Mouse (Mus musculus) heart, postnatal 4 days (tissue): ENCODE data around the gene Bcat2. TPM values are rescaled to one million over a fixed set of nuclear protein-coding genes. Genes with fewer than 3 reads are reported as not detected.

Source experiments
- DNase-seq: peaks from one replicate; pipeline ENCODE4 v3.0.0; 2021
- total RNA-seq, 2 experiments: library from RNA; stranded (reverse); gene quantifications; 2 replicates each; pipeline ENCODE4 v1.2.3; 2021

Bcat2 gene
- total RNA-seq, 2 experiments from 2014 or later = 56.1 to 64.7 TPM

DNA sequence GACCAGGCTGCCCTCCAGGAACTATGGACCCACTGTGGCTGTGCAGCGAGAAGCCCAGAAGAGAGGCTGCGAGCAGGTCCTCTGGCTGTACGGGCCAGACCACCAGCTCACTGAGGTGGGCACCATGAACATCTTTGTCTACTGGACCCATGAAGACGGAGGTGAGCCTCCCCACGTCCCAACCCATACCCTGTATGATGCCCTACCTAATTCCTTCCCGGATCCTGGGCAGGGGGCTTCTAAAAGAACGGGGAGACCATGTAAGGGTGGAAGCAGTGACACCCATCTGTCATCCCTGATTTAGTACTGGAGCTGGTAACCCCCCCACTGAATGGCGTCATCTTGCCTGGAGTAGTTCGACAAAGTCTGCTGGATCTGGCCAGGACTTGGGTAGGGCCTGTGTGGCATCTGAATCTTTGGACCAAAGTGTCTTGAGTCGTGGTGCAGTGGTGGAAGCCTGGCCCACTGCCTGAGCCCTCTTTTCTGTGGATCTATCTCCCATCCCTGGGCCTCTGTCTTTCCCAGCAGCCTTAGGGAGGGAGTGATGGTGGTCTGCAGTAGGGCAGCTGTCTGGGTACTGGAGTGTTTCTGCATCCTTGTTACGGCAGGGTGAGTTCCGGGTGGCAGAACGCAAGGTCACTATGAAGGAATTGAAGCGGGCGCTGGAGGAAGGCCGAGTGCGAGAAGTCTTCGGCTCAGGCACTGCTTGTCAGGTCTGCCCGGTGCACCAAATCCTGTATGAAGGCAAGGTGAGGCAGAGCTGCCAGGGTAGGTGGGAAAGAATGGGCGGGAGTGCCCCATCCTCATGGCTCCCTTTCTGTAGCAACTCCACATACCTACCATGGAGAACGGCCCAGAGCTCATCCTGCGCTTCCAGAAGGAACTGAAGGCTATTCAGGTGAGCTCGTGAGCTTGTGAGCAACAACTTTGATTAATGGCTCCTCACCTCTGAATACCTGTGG is 18.0 kb downstream of the Bcat2 start:
- DNase-seq = no peak

GRCm38 (mm10) chr7:45589173-45589572 is 19.2 kb downstream of the Bcat2 start:
- peak; percentile 95 for DNase-seq

DNA sequence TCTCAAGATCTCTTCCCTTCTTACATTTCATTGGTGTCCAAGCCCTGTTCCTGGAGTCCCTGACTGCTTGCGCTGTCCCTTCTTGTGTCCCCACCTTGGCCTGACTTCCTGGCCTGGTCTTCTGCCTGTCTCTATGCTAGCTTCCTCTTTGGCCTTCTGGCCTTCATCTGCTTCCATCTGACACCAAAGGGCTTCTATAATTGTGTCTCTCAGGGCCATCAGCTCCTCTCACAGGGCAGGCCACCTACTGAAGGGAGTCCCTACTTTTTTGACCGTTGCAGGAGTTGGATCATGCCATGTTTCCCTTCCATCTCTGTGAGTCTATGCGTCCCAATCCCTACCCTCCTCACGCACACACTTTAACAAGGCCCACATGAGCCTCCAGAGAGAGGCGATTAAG is 19.9 kb downstream of the Bcat2 start:
- DNase-seq = no peak

GRCm38 (mm10) chr7:45590874-45591273 is 20.9 kb downstream of the Bcat2 start:
- no peak for DNase-seq

GRCm38 (mm10) chr7:45591880-45592279 is 21.9 kb downstream of the Bcat2 start:
- DNase-seq = no peak

DNA sequence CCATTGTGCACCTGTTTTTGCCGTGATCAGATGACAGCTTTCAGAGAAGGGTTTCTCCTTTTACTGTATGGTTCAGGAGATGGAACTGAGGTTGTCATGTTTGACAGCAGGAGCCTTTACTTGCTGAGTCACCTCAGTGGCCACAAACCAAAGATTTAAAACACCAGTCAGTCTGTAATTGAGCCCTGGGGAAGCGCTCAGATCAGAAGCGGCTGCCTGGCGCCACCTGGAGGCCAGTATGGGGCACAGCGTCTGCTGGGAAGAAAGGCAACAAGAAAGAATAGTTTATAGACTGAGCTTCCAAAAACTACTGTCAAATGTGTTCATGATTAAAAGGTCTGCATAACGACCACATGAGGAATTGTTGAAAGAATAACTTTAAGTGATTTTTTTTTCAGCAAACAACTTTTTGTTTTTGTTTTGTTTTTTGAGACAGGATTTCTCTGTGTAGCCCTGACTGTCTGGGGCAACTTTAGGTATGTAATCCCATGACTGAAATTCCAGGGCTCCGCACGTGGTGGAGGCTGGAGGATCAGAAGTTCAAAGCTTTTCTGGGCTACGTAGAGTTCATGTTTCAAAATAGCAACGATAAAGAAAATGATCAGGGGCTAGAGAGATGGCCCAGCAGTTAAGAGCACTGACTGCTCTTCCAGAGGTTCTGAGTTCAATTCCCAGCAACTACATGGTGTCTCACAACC is 23.3 kb downstream of the Bcat2 start:
- peak; percentile 82 for DNase-seq

DNA sequence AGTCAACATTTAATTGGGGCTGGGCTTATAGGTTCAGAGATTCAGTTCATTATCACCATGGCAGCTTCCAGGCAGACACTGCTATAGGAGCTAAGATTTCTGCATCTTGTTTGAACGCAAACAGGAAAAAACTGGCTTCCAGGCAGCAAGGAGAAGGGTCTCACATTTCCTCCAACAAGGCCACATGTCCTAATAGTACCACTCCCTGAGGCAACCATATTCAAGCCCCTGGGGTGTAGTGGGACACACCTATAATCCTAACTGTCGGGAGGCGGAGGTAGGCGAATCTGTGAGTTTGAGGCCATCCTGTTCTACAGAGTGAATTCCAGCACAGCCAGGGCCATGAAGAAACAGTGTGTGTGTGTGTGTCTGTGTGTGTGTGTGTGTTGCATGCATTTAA is 25.2 kb downstream of the Bcat2 start:
- DNase-seq = no peak

DNA sequence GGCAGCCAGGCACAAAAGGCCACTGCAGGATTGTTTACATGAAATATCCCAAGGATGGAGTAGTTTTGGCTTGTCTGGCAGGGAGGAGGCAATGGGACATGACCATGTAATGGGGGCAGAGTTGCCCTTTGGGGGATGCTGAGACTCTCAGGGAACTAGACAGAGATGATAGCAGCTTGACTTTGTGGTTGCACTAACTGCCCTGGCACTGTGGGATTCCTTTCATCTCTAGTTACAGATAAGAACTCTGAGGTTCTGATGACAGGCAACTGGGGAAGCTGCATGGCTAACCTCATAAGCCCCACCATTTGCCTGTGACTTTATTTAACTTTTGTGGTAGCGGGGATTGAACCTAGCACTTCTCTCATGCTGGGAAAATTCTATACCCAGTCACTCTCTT is 26.2 kb downstream of the Bcat2 start:
- DNase-seq = no peak

DNA sequence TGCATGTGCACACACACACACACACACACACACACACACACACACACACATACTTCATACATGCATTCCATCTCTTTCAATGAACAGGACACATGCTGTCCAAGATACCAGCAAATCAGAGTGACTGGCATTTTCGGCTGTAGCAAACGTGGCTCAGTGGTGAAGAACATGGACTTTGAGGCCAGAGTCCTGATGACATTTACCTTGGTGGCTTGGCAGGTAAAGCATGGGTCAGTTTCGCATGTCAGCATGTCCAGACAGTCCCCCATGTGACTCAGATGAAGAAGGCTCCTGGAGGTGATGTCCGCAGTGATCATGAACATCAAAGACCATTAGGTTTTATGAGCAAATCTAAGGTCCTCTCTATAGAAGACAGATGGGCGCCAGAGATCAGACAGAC is 27.1 kb downstream of the Bcat2 start:
- no peak for DNase-seq

DNA sequence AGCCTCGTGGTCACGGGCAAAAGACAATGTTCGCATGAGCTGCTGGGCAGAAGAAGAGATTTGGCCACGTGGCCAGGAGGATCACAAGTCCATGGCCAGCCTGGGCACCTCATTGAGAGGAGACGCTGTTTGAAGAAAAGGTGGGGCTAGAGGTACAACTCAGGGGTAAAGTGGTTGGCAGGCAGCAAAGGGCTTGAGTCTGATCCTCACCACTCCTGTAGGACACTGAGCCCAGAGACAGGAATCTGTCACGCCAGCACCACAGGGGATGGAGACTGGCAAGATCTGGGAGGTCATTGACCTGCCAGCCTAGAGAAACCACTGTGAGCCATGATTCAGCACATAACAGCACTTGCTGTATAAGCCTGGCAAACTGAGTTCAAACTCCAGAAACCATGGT is 27.6 kb downstream of the Bcat2 start:
- no peak for DNase-seq

DNA sequence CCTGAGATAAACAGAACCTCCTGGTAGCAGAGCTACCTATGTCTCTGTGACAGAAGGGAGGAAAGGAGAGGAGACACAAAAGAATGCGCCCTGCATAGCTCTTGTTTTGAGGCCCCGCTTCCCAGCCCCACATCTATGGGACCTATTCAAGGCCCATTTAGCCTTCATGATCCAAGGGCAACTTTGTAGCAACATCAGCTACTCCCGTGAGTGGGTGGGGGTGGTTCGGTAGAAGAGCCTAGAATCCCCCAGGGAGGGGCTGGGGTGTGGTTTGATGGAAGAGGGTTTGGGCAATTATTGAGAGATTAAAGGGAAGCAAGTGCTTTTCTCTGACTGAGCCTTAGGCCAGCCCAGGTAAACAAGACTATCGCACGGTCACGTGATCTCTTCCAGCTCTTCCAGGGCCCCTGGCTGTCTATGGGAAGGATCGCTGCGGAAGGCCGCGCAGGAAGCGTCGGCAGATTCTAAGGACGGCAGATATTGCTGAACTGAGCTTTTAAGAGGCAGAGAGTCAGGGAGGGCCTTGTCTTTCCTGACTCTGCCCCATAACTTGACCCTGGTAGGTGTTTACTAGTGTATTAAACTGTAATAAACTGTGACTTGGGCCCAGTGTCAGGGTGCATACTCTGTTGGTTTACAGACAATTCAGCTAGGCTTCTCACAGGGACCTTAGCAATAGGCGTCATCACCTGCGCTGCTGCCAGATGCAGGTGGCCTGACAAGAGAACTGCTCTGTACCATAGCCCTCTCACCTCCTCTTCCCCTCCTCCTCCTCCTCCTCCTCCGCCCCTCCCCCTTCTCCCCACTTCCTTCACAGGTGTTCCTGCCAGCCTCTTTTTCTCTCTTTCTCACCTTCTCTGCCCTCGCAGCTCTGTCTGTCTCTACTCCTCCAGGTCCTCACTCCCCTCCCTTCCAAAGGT is 29.3 kb downstream of the Bcat2 start:
- DNase-seq = no peak

GRCm38 (mm10) chr7:45605704-45606289 is 35.8 kb downstream of the Bcat2 start:
- DNase-seq = no peak

GRCm38 (mm10) chr7:45609511-45609910 is 39.6 kb downstream of the Bcat2 start:
- no peak for DNase-seq

DNA sequence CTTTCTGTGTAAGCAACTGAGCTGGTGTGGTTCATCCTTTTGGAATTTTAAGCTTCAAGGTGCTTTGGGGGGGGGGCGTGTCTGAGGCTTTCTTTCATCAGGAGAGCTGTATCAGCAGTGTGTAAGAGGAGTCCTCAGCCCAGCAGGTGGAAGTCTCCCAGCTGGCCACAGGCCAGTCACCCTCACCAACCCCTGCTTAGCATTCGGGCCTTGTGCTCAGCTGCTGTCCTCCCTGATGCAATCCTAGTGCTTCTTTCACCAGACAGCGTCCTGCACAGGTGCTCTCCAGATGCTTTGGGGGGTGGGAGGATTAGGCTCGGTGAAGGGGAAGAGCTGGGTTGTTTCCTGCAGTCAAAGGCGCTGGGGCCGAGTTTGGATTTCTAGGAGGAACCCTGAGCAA is 46.3 kb downstream of the Bcat2 start:
- DNase-seq = peak; percentile 55

DNA sequence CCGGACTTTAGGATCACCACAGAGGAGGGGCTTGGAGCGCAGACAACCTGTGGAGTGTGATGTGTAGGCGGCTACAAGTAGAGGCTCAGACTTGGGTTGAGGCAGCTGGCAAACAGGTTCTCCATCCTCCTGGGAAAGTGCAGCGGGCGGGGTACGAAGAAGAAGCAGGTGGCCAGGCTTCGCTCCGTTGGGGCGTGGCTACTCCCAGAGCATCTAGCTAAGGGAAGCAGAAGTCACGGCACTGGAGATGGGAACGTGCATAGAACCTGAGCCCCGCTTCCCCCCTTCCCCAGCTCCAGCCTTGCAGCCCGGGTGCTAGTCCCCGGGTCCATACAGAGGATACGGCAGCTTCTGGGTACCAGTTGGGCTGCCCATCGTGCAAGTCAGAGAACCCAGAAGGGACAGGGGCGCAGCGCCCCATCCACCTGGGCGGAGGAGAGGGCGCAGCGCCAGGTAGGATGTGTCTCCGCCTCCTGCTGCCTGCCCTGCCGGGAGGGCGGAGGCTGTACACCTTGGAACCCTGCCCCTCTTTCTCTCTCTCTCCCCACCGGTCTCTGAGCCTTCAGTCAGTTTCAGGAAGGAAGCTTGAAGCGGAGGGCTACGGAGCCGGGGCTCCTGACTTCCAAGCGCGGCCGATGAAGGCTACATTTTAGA is 47.2 kb downstream of the Bcat2 start, which contains the start of gene Fut1:
Fut1 (plus strand) TSS at position 248 of the 654 bp plus-strand sequence.
- no peak for DNase-seq

GRCm38 (mm10) chr7:45618316-45618715 is 48.4 kb downstream of the Bcat2 start:
- no peak for DNase-seq

DNA sequence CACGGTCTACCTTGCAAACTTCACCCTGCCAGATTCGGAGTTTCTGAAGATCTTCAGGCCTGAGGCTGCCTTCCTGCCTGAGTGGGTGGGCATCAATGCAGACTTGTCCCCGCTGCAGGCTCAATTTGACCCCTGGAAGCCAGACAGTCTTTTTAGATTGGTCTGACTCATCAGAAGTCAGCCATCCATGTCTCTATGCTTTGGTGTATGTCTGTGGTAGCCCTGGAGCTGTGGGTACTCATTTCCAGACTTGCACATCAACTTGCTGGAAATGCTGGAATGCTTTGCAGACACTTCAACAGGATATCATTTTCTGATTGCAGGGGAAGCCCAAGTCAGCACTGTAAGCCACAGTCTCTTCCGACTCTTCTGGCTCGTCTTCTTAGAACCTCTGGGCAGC is 49.6 kb downstream of the Bcat2 start:
- no peak for DNase-seq

GRCm38 (mm10) chr7:45621443-45621842 is 51.5 kb downstream of the Bcat2 start, which contains the start of gene Izumo1:
TSS of gene Izumo1 (plus strand) at chr7:45621811.
- DNase-seq = peak; percentile 71

DNA sequence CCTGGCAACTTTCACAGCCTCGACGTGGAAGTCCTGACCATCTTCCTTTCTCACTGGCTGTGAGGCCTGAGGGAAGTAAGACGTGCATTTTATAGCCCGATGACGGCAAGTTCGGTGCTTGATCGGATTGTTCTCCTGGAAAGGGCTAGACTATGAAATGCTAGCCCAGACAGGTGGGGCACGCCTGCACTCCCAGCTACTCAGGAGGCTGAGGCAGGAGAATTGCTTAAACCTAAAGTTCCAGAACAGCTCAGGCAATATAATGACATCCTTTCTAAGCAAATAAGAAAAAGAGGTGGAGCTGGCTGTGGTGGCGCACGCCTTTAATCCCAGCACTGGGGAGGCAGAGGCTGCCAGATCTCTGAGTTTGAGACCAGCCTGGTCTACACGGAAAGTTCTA is 53.6 kb downstream of the Bcat2 start:
- DNase-seq = no peak

- no peak for DNase-seq
Measured at GRCm38 (mm10) chr7:45624718-45625117, 54.8 kb downstream of the Bcat2 start.

GRCm38 (mm10) chr7:45625481-45625880 is 55.5 kb downstream of the Bcat2 start:
- no peak for DNase-seq
